Mouse (Mus musculus): ENCODE measurements at regions not wholly inside any gene's neighbourhood (a gene's known extent, or its start where the extent isn't known, plus 50 kb on each side); places are given as distances from the start of the nearest gene placed in this dataset.

- H3K9ac ChIP-seq = no peak overlapping the region
- 81% methylated on average over 1 of the region's 1 CpGs for WGBS
Measured at GRCm38 (mm10) chr14:104824224-104824623, 301.8 kb upstream of the Rnf219 start.

DNA sequence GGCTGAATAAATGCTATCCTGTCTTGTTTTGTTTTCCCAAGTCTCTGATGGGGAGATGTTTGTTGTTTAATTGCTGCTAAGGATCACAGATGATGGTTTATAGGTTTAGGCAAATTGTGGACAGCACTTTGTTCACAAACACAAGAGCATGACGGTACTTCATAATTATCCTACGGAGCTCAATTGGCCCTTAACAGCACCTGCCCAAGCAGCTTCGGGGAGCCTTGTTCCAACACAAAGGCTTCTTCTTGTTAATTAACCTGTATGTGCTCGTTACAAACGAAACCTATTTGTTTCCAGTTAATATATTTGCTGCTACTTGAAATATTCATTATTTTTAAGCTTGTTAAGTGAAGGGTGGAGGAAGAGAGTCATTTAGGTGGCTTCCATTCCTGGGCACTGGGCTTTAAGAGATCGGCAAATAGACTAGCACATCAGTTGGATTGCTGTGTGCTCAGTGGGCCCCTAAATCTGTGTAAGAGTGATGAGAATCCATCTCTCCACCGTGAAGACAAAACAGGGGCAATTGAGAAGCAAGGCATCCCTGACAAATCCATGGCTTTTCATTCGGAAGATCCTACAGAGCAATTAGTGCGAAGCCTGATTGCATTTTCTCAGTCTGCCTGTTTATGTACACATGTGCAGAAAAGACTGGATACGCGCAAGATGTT lies 299.6 kb upstream of the Rnf219 start:
- no peak for ATAC-seq (ENCODE audit: low FRiP score)
- H3K4me3 ChIP-seq = no peak overlapping the region

More at GRCm38 (mm10) chr14:104824224-104824623, 301.8 kb upstream of the Rnf219 start:
- Histone ChIP-seq H3K36me3 (no peaks in the 10 kb centered on the region), H3K4me2 (replicated peaks) (no peak overlapping the region), H3K27ac (no peak overlapping the region), H3K27me3 (no peaks in the 10 kb centered on the region), H3K9me3 (replicated peaks) (no peaks in the 10 kb centered on the region), H3K4me1 (no peaks in the 10 kb centered on the region), H3K4me3 (no peak overlapping the region)
- ATAC-seq (ENCODE audit: low FRiP score) = no peak

DNA sequence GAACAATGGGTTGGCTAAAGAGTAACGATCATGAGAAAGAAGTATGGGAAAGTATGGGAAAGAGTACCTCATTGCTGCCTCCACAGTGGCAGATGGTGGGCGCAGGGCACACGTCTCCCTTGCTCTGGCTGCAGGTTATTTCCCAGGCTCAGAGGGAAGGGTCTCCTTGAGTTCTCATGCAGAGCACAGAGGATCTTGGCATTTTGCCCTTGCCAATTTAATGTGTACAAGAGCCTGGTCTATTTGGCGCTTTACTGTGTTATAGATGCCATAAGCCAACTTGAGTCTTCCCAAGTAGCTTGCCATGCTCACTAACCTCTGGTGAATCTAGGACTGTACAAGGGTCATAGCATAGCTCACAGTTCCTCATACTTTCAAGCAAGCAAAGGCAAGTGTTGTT lies 296.7 kb upstream of the Rnf219 start:
- no peaks in the 10 kb centered on the region for H3K27me3 ChIP-seq
- no peak for ATAC-seq (ENCODE audit: low FRiP score)

More for the DNA sequence above, 299.6 kb upstream of the Rnf219 start:
- Histone ChIP-seq H3K9ac (no peak overlapping the region), H3K36me3 (no peaks in the 10 kb centered on the region), H3K27me3 (no peaks in the 10 kb centered on the region), H3K27ac (no peak overlapping the region), H3K4me2 (replicated peaks) (no peak overlapping the region), H3K4me1 (no peaks in the 10 kb centered on the region), H3K9me3 (replicated peaks) (no peaks in the 10 kb centered on the region)
- 77% methylated on average over 11 of the region's 11 CpGs for WGBS

DNA sequence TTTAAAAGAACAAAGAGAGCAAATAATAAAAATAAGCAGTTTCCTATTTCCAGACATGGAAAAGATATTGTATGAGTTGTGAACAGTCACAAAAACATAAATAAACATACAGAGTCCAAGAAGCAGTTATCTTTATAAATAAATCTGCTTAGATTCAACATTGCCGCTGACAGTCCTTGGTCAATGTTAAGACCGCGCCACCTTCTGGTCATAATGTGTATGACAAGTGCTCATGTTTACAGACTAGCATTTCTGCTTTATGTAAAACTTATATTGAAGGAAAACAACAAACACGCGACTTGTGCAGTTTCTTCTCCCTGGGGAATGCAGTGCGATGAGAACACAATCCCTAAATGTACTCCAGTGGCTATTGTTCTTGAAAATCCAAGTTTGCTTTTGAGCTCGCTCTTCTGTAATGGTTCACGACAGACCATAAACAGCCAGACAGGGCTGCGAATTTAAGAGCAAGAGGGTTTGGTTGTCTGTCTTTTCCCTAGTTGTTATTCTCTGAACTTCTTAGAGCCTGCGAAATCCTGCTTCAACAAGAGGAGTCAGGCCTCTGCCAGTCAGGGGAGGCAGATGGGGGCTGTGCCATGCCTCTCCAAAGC lies 291.6 kb upstream of the Rnf219 start:
- peaks cover 3% of the 10 kb centered on the region; the same call in 1 of the 2 replicates for H3K4me1 ChIP-seq
- no peak overlapping the region for H3K4me2 ChIP-seq (replicated peaks)
- 37% methylated on average over 10 of the region's 10 CpGs for WGBS
- ATAC-seq (ENCODE audit: low FRiP score) = no peak
- no peak overlapping the region for H3K4me3 ChIP-seq
- H3K9ac ChIP-seq = no peak overlapping the region
- no peaks in the 10 kb centered on the region for H3K36me3 ChIP-seq
- no peaks in the 10 kb centered on the region for H3K9me3 ChIP-seq (replicated peaks)
- no peak overlapping the region for H3K27ac ChIP-seq
- no peaks in the 10 kb centered on the region for H3K27me3 ChIP-seq

More for the DNA sequence above, 296.7 kb upstream of the Rnf219 start:
- H3K9me3 ChIP-seq (replicated peaks) = no peaks in the 10 kb centered on the region
- H3K4me1 ChIP-seq = no peaks in the 10 kb centered on the region
- H3K9ac ChIP-seq = no peak overlapping the region
- no peak overlapping the region for H3K4me3 ChIP-seq
- no peak overlapping the region for H3K27ac ChIP-seq
- no peak overlapping the region for H3K4me2 ChIP-seq (replicated peaks)
- WGBS = 93% methylated on average over 4 of the region's 4 CpGs
- no peaks in the 10 kb centered on the region for H3K36me3 ChIP-seq

GRCm38 (mm10) chr14:104812006-104812405 lies 289.6 kb upstream of the Rnf219 start:
- 71% methylated on average over 4 of the region's 4 CpGs for WGBS
- Histone ChIP-seq H3K27ac (no peak overlapping the region), H3K4me2 (replicated peaks) (no peak overlapping the region), H3K9ac (no peak overlapping the region), H3K36me3 (no peaks in the 10 kb centered on the region), H3K27me3 (no peaks in the 10 kb centered on the region), H3K4me1 (peaks cover 3% of the 10 kb centered on the region; the same call in 1 of the 2 replicates), H3K9me3 (replicated peaks) (no peaks in the 10 kb centered on the region), H3K4me3 (no peak overlapping the region)
- no peak for ATAC-seq (ENCODE audit: low FRiP score)

- Histone ChIP-seq H3K9me3 (replicated peaks) (no peaks in the 10 kb centered on the region), H3K4me3 (no peak overlapping the region), H3K9ac (no peak overlapping the region), H3K27ac (no peak overlapping the region), H3K4me2 (replicated peaks) (no peak overlapping the region), H3K27me3 (no peaks in the 10 kb centered on the region), H3K36me3 (no peaks in the 10 kb centered on the region), H3K4me1 (no peaks in the 10 kb centered on the region)
- 89% methylated on average over 10 of the region's 10 CpGs for WGBS
- ATAC-seq (ENCODE audit: low FRiP score) = no peak
Measured at GRCm38 (mm10) chr14:104805332-104805731, 282.9 kb upstream of the Rnf219 start.

DNA sequence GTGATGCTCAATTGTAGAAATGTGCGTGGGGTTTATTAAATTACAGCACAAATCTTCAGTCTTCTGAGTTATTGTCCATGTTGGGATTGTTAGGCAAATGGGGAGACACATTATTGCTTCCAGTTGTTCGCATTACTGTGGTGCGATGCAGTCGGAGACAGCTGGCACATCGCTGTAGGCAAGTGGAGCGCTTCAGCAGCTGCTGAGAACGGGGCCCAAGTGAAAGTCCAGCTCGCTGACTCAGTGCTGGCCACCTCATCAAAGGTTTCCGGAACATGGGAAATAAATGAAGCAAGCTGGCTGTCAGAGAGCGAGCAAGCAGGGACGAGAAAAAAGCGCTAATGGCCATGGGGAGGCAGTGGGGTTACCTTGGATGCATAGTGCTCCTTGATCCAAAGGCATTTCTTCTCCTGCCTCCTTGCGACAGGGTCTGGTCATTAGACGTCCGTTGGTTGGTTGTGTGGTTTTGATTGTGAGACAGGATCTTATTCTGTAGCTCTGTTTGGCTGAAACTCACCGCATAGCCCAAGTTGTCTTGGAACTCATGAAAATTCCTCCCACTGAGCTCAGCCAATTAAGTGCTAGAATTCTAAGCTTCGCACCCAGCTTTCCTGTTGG lies 274.0 kb upstream of the Rnf219 start:
- H3K9me3 ChIP-seq (replicated peaks) = no peaks in the 10 kb centered on the region
- H3K27me3 ChIP-seq = no peaks in the 10 kb centered on the region
- no peak overlapping the region for H3K4me2 ChIP-seq (replicated peaks)
- no peak overlapping the region for H3K9ac ChIP-seq
- no peaks in the 10 kb centered on the region for H3K36me3 ChIP-seq
- H3K4me3 ChIP-seq = no peak overlapping the region
- no peak for ATAC-seq (ENCODE audit: low FRiP score)
- H3K4me1 ChIP-seq = no peaks in the 10 kb centered on the region
- no peak overlapping the region for H3K27ac ChIP-seq
- WGBS = 76% methylated on average over 17 of the region's 17 CpGs

GRCm38 (mm10) chr14:104789346-104789745 lies 266.9 kb upstream of the Rnf219 start:
- no peak for ATAC-seq (ENCODE audit: low FRiP score)
- Histone ChIP-seq H3K27me3 (no peaks in the 10 kb centered on the region), H3K4me2 (replicated peaks) (no peak overlapping the region), H3K27ac (no peak overlapping the region), H3K9me3 (replicated peaks) (no peaks in the 10 kb centered on the region), H3K4me1 (0 out of 2 replicates have a peak, but pooled peaks cover 3% of the 10 kb centered on the region), H3K36me3 (no peaks in the 10 kb centered on the region), H3K4me3 (no peak overlapping the region), H3K9ac (no peak overlapping the region)
- WGBS = 35% methylated on average over 3 of the region's 3 CpGs

DNA sequence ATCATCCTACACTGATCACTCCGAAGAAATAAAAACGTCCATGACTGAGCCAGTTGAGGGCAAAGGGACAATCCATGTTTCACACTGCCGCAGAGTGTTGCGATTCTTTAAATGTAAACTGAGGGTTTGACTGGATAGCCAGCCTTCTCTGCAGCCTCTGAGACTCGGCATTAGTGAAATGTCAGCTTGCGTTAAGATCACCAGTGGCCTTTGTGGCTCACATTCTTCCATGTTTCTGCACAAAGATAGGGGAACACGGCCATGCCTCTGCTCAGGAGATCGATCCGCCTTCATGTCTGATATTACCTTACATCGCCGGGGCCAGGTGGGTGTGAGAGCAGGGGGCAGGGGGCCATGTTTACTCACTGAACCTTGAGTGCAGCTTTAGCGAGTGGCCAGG lies 262.6 kb upstream of the Rnf219 start:
- WGBS = 73% methylated on average over 12 of the region's 12 CpGs
- no peaks in the 10 kb centered on the region for H3K9me3 ChIP-seq (replicated peaks)
- no peaks in the 10 kb centered on the region for H3K36me3 ChIP-seq
- H3K9ac ChIP-seq = no peak overlapping the region
- no peak overlapping the region for H3K4me3 ChIP-seq
- H3K4me2 ChIP-seq (replicated peaks) = no peak overlapping the region
- ATAC-seq (ENCODE audit: low FRiP score) = no peak
- no peaks in the 10 kb centered on the region for H3K27me3 ChIP-seq
- 0 out of 2 replicates have a peak, but pooled peaks cover 3% of the 10 kb centered on the region for H3K4me1 ChIP-seq
- H3K27ac ChIP-seq = no peak overlapping the region

DNA sequence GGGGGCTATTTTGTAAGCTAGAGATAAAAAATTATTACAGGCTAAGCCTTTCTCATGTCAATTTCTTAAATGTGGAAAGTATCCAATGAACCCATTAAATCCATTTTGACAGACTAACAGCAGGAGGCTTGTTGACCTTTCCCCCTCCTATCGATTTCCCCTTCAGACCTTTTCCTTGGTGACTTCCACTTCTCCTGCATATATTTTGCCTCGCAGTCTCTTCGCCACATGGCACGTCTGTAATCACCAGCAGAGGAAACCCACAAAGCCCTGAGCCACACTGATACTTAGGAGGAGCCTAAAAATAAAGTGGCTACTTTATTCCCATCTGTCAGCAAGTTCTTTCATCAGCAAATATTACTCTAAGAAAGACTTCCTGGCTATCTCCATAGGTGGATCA lies 247.5 kb upstream of the Rnf219 start:
- Histone ChIP-seq H3K4me2 (replicated peaks) (no peak overlapping the region), H3K9ac (no peak overlapping the region), H3K4me1 (no peaks in the 10 kb centered on the region), H3K4me3 (no peak overlapping the region), H3K9me3 (replicated peaks) (no peaks in the 10 kb centered on the region), H3K36me3 (no peaks in the 10 kb centered on the region), H3K27ac (no peak overlapping the region), H3K27me3 (no peaks in the 10 kb centered on the region)
- no peak for ATAC-seq (ENCODE audit: low FRiP score)
- 38% methylated on average over 4 of the region's 4 CpGs for WGBS

GRCm38 (mm10) chr14:104734213-104734612 lies 211.8 kb upstream of the Rnf219 start:
- Histone ChIP-seq H3K9me3 (replicated peaks) (no peaks in the 10 kb centered on the region), H3K27me3 (no peaks in the 10 kb centered on the region), H3K9ac (no peak overlapping the region), H3K4me2 (replicated peaks) (no peak overlapping the region), H3K4me3 (no peak overlapping the region), H3K36me3 (no peaks in the 10 kb centered on the region), H3K27ac (no peak overlapping the region), H3K4me1 (no peaks in the 10 kb centered on the region)
- 73% methylated on average over 3 of the region's 3 CpGs for WGBS
- ATAC-seq (ENCODE audit: low FRiP score) = no peak

DNA sequence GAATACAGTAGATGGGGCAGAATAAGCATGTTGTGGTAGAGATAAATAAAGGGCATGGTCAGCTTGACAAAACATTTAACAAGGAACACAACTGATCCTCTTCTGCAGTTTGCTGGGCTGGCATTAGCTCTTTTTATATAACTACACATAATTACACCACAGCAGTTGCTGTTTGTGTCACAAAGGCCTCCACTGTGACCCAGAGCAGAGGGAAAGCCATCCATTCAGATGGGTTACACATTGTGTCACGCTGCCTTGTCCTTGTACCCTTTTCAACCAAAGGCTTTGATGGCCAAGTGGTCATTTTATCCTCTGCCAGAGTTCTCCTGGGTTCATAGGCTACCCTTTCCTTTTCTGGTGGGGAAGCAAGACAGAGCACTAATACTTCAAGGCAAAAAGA lies 209.6 kb upstream of the Rnf219 start:
- Histone ChIP-seq H3K4me2 (replicated peaks) (no peak overlapping the region), H3K27me3 (no peaks in the 10 kb centered on the region), H3K4me3 (no peak overlapping the region), H3K4me1 (no peaks in the 10 kb centered on the region), H3K9ac (no peak overlapping the region), H3K9me3 (replicated peaks) (no peaks in the 10 kb centered on the region), H3K27ac (no peak overlapping the region), H3K36me3 (no peaks in the 10 kb centered on the region)
- WGBS = 15% methylated on average over 1 of the region's 1 CpGs
- ATAC-seq (ENCODE audit: low FRiP score) = no peak

All from hindbrain, embryonic 12.5 days (tissue).